Mouse (Mus musculus) ES-Bruce4 (cell line): ENCODE results near the gene Dhrs3.

Experiments used
- CTCF ChIP-seq: IDR thresholded peaks from one replicate; pipeline ENCODE4 v1.8.1; 2011; ENCODE audit warnings: low read depth, low read length
- EP300 ChIP-seq: IDR thresholded peaks from 2 replicates; pipeline ENCODE4 v1.6.1; 2011; ENCODE audit warnings: low read depth, low read length; ENCODE audit not compliant: insufficient read depth
- POLR2A ChIP-seq: IDR thresholded peaks from one replicate; pipeline ENCODE4 v1.8.1; 2011; ENCODE audit warnings: low read length; ENCODE audit not compliant: insufficient read depth

GRCm38 (mm10) chr4:144957186-144957585 lies 64.6 kb downstream of the Dhrs3 start:
- TF ChIP-seq CTCF (no peak), POLR2A (no peak), EP300 (no peak)
